Mouse (Mus musculus) mouse trophoblast stem cell (cell line): ENCODE results near the gene Glra1.
"Not testable (repeated sequence)": the region's sequence is repeated elsewhere in the genome, so short reads cannot be mapped to it uniquely, and the experiment has no call there.

ENCODE experiments used
- in situ Hi-C, 2 experiments: fragments of 300-500 bp; cut with MseI, MboI; formaldehyde crosslinking; loops; 2 replicates in 1 of 2; 3 replicates in 1 of 2; pipeline ENCODE4 v1.15.1; 2025

Gene Glra1

GRCm38 (mm10) chr11:55607808-55608523 is at the start of gene Glra1:
TSS of gene Glra1 (minus strand) at chr11:55608198.
- in situ Hi-C loops, result no loop called here

DNA sequence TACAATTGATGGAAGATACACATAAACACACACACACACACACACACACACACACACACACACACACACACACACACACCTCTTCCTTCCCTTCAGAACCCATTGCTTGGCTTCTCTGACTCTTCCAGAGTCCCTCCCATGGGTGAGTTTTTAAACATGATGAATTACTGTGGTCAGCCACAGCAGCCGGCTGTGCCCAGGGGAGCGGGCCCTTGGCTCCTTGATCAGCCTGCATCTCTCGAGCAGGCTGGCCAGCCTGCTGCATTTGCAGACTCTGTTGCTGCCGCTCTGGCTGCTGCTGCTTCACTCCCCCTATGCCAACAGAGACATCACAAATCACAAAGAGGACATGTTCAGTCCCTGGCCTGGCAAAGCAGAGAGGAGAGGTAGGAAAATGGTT is 29.0 kb upstream of the Glra1 start:
- in situ Hi-C loops, result no loop called here

- in situ Hi-C loops, result no loop called here
Observed at GRCm38 (mm10) chr11:55633901-55634300, 25.9 kb upstream of the Glra1 start.

DNA sequence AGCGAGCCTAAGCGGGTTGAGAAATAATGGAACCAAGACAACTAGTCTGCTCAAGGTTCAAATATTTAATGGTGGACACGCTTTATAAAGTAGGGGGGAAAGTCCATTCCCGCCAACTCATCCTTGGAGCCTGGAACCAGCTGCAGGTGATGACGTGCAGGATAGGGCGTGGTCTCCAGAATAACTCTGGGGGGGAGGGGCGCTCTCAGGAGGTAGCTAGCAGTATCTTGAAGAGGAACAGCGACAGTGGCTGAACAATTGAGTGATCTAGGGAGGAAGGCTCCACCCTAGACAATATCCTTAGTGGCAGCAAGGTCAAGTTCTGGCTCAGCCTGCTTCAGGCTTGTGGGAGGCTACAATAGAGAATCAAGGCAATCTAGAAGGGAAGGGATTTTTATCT is 6.6 kb upstream of the Glra1 start:
- in situ Hi-C loops, result not testable (repeated sequence)

DNA sequence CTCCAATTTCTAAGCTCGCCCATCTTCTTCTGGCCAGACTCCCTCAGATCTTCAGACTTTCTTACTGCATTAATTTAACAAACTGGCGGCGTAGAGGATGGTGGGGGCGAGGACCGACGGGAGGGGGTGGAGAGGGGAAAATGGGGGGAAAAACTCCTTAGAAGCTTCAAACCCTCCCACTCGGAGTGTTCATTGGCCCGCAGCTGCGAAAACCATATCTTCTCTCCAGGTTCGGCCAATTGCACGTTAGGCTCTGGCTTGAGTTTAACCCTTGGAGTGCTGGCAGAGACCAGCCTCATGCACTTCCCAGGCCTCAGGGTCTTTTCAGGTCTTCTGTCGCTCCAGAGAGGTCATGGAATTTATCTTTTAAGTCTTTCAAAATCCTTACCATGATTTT is 524 bp upstream of the Glra1 start:
- in situ Hi-C loops, result no loop called here

DNA sequence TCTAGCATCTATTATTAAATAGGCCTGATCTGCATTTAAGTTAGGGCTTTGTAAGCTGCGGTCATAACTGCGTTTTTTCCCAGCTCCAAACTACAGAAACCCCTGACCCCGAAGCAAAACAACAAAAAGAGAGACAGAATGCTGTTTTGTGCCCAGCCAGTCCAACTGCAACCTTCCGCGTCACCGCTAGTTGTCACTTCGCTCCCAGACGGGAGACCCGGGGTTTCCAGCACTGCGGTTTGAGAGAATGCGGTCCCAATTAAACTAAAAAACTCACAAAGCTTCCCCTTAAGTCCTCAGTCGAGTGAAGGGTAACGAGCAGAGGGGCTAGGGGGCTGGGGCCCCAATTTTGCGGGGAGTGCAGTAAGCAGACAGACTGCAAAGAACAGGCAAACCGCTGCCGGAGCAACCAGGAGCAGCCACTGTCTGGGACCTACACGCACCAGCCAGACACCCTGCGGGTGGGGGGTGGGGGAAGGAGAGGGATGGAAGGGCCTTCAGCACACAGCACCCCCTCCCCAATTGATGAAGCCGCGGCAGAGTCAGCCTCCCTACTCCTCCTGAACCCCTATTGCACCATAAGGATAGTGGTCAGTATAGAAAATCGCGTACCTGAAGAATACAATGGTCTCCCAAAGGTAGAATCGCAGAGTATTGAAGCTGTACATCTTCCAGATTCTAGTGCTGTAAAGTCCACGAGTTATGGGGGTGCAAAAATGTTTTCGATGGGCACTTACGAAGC is 761 bp downstream of the Glra1 start:
- in situ Hi-C loops, result no loop called here

- in situ Hi-C loops, result no loop called here
Observed at GRCm38 (mm10) chr11:55601447-55602065, 6.4 kb downstream of the Glra1 start.

GRCm38 (mm10) chr11:55595726-55596125 is 12.3 kb downstream of the Glra1 start:
- in situ Hi-C loops, result no loop called here

DNA sequence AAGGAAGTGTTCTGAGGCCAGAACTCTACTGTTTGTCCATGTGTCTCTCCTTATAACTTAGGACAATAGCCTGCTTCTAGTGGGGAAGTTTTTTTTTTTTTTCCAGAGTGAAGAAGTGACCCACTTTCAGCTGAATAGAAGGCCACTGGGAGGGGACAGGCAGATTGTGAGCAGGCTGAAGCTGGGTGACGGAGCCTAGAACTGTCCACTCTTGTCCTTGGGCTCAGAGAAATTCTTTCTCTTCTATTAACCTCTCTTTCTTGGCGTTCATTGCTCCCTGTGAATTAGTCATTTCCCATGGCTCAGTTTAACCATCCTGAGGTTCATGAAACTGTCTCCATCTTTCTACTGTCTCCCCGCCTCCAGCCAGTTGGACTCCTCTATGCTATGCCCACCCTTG is 13.6 kb downstream of the Glra1 start:
- in situ Hi-C loops, result no loop called here

DNA sequence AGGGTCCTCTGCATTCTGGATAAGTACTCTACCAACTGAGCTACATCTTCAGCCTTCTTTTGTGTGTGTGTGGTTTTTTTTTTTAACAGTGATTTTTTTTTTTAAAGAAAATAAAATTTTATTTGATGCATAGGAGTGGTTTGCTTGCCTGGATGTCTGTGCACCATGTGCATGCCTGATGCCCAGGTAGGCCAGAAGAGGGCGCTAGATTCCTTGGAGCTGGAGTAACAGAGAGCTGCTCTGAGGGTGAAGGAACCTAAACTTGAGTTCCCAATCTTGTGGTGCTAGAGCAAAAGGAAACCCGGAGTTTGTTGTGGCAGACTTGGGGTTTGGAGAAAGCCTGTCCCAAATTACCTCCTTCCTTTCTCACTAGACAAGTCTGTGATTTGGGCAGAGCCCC is 16.8 kb downstream of the Glra1 start:
- in situ Hi-C loops, result no loop called here

DNA sequence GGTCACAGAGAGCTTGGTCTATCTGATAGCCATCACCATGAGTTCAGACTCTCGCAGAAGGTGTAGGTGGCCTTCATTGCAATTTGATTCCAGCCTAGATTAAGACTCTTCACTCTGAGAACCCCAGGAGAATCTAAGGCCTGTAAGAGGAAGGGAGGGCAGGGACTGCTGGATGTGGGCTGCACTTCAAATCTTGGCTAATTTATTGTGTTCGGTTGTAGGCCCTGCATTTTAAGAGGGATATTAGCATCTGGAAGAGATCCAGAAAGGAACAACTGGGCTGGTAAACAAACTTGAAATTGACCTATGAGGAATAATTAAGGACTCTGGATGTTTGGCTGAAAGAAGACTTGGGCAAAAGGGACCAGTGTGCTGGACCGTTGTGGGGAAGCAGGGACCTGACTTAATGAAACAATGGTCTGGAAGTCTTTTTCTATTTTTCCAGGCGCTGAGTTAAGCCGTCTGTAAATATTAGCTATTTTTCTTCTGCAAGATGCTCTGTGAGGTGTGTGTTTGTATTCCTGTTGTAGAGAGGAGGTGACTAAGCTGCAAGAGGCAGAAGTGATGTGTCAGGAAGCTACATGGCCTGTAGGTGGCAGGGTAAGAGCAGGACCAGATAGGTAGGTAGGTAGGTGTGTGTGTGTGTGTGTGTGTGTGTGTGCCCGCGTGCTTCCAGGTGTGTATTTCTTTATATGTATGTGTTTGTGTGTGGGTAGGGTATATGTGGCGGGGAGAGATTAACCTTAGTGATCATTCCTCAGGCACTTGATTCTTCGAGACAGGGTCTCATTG is 18.4 kb downstream of the Glra1 start:
- in situ Hi-C loops, result no loop called here

- in situ Hi-C loops, result no loop called here
Observed at GRCm38 (mm10) chr11:55574397-55574796, 33.6 kb downstream of the Glra1 start.

DNA sequence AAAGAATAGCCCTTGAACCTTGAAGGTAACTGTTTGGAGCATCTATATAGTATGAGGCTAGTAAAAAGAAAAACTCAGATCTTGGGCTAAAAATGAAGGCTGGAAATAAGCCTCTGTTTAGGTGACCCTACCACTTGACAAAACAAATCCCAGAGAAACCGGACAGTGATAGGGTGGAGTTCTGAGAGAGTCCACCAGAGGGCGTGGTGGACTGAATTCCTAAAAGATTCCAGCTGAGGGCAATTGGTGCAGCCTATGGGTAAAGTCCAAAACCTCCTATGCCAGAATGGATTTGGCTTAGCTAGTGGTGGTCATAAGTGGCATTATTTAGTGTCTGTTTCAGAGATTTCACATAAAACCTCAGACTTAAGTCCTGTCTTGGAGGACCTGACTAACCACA is 36.9 kb downstream of the Glra1 start:
- in situ Hi-C loops, result no loop called here

- in situ Hi-C loops, result no loop called here
Observed at GRCm38 (mm10) chr11:55566309-55567099, 41.5 kb downstream of the Glra1 start.

GRCm38 (mm10) chr11:55545690-55546089 is 62.3 kb downstream of the Glra1 start:
- in situ Hi-C loops, result no loop called here

- in situ Hi-C loops, result no loop called here
Observed at GRCm38 (mm10) chr11:55542671-55543070, 65.3 kb downstream of the Glra1 start.

- in situ Hi-C loops, result no loop called here
Observed at GRCm38 (mm10) chr11:55542128-55542527, 65.9 kb downstream of the Glra1 start.

DNA sequence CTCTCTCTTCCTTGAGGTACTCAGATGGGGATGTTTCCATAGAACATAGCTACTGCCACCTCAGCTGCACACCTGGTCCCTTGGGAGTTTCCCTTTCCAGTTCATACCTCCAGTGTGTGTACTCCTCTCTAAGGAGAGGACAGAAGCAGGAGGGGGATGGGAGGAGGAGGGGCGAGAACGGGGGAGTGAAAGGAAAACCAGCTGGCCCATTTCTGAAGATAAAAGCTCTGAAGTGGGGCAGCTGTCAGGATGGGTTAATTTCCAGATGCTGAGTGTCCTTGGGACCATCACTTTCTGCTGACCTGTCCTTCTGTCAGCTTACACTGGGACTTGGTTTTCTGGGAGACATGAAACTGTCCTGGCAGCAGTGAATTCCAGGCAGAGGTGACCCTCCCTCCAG is 73.2 kb downstream of the Glra1 start:
- in situ Hi-C loops, result no loop called here

DNA sequence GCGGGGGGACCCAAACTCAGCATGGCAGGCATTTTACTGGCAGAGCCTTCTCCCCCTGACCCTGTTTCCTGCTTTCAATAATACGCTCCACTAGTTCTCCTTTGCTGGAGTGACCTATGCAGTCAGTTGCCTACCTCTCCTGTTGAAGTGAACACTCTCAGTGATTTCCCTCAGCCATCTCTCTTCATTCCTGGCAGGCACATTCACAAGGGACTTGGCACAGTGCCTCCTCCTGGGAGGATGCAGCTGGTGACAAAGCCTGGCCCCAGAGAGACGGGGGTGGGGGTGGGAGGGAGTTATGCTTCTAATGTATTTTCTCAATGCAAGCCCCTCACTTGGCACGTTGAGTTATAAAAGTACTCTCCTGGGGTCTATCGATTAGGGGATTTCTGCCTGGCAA is 74.6 kb downstream of the Glra1 start:
- in situ Hi-C loops, result no loop called here

DNA sequence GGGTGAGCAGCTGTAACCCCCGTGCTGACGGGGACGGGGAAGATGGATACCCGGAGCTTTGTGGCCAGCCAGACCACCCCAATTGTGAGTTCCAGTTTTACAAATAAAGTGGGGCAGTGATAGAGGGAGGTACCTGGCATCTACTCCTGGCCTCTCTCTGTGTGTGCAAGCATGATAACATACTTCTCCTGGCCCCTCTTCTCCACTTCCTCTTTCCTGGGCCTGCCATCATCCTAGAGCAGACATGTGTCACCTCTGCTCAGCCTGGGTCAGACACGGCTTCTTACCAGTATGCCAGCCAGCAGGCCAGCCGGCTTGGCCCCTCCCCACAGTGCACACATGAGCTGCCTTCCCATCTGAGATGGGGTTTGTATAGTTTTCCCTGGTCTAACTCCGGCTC is 77.3 kb downstream of the Glra1 start:
- in situ Hi-C loops, result no loop called here
